Mouse (Mus musculus): ENCODE data around the gene Cnn2.

Gene Cnn2

DNA sequence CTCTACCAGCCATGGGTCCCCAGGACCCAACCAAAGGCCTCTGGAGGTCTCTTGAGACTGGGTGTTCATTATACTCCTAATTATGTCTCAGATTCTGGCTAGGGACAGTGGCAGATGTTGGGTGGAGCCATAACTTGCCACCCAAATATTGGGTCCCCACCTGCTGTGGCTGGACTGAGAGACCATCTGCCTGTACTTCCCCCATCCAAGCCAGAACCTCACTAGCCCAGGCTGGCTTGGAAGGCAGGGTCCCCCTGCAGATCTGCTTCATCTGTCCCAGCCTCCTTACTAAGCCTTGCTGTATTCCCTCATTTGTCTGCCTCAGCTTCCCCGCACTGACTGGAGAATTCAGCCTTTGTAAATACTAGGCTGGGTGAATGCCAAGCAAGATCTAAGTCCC lies 20.2 kb upstream of the Cnn2 start:
- CTCF ChIA-PET, result no interaction called here

DNA sequence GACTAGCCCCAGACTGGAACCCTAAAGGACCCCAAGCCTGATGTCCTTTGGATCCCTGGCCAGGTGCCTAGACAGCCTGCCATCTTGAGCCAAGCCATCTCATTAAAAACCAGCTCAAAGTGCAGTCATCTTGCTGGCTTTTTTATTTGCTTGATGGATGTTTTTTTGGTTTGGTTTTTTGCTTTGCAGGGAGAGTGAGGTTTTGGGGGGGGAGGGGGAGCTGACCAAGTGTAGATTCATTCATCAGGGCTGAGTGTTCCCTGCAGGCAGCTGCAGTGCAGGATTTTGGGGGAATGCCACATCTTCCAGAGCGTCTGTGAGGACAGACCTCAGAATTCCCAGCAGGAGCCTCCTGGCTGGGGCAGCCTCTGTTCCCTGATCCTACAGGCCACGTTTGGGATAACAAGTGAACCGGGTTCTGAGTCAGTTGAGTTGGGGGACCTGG lies 19.2 kb upstream of the Cnn2 start:
- CTCF ChIA-PET, result interaction anchor here (0.9 kb wide), 1 partner anchor 203 kb away, joined by 3 read pairs; no protein-coding TSS in a partner anchor

GRCm38 (mm10) chr10:79970415-79971182 lies 17.8 kb upstream of the Cnn2 start, which contains the start of gene Grin3b:
Gene Grin3b, plus strand, starts transcription at chr10:79970715.
- CTCF ChIA-PET, result no interaction called here

DNA sequence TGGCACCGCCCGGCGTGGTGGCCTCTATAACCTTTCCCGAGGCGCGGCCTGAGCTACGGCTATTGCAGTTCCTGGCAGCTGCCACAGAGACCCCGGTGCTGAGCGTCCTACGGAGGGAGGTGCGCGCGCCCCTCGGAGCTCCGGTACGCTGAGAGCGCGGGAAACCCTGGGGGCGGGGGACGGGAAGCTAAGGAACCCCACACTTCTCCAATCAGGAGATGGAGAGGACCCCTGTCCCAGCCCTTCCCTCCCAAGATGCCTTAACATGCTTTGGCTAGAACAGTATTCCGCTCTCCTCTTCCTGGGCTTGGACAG lies 17.2 kb upstream of the Cnn2 start:
- CTCF ChIA-PET, result no interaction called here

GRCm38 (mm10) chr10:79972831-79973230 lies 15.6 kb upstream of the Cnn2 start:
- CTCF ChIA-PET, result no interaction called here

GRCm38 (mm10) chr10:79974087-79974486 lies 14.3 kb upstream of the Cnn2 start:
- CTCF ChIA-PET, result no interaction called here

GRCm38 (mm10) chr10:79974668-79975067 lies 13.7 kb upstream of the Cnn2 start:
- CTCF ChIA-PET, result no interaction called here

GRCm38 (mm10) chr10:79976071-79976721 lies 12.2 kb upstream of the Cnn2 start:
- CTCF ChIA-PET, result no interaction called here

DNA sequence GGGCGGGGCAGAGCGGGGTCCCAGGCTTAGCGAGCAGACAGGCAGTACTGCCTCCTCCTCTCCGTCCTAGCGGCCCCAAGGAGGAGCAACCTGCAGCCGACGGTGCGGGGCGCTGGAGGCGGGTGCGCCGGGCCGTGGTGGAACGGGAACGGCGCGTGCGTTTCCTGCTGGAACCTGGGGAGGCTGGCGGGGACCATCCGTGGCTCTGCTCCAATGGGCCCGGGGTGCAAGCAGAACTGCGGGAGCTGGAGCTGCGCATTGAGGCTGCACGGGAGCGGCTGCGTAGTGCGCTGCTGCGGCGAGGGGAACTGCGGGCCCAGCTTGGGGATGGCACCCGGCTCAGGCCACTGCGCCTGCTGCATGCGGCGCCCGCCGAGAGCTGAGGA lies 11.7 kb upstream of the Cnn2 start:
- CTCF ChIA-PET, result no interaction called here

DNA sequence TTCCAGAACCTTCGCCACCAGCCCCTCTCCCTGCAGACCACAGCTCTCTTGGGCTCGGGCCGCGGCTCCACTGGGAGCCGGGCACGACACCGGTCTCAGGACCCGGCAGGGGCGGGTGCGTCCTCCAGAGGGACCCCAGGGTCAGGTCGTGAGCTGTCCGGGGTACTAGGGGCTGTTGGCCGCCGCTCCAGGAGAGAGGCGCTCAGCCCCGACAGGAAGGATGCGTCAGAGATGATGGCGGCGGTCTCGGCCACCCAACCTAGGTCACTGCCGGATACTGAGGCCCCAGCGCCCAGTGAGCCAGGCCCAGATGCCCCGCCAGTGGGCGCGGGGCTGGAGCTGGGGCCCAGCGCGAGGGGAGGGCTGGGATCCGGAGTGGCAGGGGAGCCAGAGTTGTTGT lies 11.1 kb upstream of the Cnn2 start:
- CTCF ChIA-PET, result no interaction called here

DNA sequence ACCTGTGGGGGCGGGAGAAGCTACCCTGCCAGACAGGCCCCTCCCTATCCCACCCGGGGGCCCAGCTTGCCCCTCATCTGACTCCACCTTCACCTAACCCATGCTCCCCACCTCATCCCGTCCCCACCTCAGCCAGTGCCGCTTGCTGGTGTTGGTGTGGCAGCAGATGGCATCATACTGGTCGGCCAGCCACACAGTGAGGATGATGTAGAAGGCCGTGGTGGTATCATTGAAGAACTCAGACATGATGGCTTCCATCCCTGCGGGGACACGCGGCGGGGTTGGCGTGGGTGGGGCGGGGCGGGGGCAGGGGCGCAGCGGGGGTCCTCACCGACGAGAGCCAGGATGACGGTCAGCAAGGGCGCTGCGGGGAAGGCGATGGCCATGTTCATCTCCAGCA lies 10.3 kb upstream of the Cnn2 start:
- CTCF ChIA-PET, result no interaction called here

DNA sequence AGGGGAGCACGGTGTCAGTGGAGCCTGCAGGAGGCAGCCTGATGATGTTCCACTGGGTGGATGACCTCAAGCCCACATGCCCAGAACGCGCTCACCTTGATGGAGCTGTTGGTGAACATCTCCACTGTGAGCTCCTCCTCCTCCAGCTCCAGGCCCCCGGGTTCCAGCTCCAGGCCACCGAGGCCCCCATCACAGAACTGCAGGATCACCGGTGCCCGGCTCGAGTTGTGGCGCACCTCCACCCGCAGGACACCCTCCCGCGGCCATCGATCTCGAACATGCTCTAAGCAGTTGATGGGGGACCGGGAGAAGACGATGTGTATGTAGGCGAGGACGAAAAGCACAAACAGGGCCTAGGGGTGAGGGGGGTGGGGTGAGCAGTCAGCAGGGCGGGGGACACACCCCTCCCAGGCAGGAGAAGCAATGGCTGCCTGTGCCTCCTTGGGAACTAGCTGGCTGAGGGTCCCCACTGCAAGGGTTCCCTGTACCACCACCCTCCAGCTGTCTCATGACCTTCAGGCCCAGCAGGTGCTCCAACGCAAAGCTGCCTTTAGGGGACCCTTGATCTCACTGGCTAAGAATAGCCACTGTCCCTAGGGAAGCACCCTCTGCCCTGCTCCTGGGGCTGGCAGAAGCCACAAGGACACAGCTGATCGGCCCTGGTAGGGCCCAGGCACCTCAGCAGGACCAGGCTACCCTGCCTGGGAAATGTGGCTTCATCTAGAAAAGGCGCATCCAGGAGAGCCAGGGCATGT lies 8.8 kb upstream of the Cnn2 start:
- CTCF ChIA-PET, result no interaction called here

DNA sequence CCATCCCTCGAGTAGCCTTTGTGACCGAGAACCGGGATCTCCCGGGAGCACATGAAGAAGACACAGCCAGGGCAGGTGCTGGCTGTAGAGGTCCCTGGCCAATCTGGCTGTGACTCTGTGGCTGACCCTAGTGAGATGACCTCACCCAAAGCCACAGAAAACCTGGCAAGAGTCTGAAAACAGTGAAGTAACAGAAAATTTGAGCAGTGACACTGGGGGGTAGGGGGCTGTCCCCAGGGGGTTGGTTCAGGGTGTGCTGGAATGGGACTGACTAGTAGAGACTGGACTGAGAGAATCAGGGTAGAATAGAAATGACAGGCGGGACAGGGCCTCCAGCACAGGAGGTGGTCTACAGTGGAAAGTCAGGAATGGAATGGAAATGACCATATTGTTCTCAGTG lies 5.2 kb upstream of the Cnn2 start:
- CTCF ChIA-PET, result no interaction called here

- CTCF ChIA-PET, result no interaction called here
Observed at GRCm38 (mm10) chr10:79983670-79984069, 4.7 kb upstream of the Cnn2 start.

GRCm38 (mm10) chr10:79984195-79984816 lies 4.1 kb upstream of the Cnn2 start, which contains the start of gene Tmem259:
Gene Tmem259, minus strand, starts transcription at chr10:79984330.
- CTCF ChIA-PET, result interaction anchor here (0.6 to 1.2 kb wide), 5 partner anchors 24 to 610 kb away, joined by 3 to 7 read pairs (median 3); partner anchors contain the start of gene Cbarp

DNA sequence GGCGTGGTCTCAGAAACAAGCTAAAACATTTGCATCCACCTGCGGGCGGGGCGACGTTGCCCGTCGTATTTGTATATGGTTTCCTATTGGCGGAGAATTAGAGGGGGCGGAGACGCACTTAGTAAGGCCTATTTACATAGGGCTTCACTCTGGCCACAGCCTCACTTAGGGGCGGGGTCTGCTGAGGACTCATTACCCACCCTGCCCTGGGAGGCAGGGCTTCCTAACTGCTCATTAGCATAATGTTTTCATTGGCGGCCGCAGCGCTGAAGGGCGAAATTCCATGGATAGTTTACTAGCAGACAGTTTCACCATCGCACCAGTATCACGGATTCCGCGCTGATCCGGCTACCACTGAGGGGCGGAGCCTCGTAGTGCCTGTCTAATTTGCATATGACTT lies 3.5 kb upstream of the Cnn2 start:
- CTCF ChIA-PET, result interaction anchor here (0.5 to 1.2 kb wide), 6 partner anchors 24 to 609 kb away, joined by 3 to 7 read pairs (median 3); partner anchors contain the start of gene Cbarp

- CTCF ChIA-PET, result interaction anchor here (0.5 to 1.2 kb wide), 3 partner anchors 57 to 608 kb away, joined by 3 read pairs; no protein-coding TSS in a partner anchor
Observed at GRCm38 (mm10) chr10:79985334-79986231, 2.8 kb upstream of the Cnn2 start.

- CTCF ChIA-PET, result interaction anchor here (0.6 to 1.2 kb wide), 4 partner anchors 50 to 919 kb away, joined by 3 to 9 read pairs (median 3); partner anchors contain the start of gene Arid3a
Observed at GRCm38 (mm10) chr10:79986232-79986878, 2.0 kb upstream of the Cnn2 start.

DNA sequence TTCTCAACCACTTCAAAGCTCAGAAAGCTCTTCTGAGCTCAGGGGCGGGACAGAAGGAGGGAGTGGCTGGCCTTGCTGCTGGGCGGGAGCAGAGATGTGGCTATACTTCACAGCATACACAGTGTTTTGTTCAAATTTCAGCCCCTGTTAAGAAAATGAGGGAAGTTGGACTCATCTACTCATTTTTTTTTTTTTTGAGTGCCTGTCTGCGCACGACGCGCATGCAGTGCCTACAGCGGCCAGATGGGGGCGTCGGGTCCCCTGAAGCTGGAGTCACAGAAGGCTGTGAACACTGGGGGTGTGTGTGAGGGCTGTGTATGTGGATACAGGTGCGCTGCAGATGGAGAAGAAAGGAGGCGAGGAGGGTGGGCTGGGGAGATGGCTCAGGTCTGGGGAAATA lies 1.4 kb upstream of the Cnn2 start:
- CTCF ChIA-PET, result interaction anchor here (0.6 to 1.2 kb wide), 5 partner anchors 46 to 919 kb away, joined by 3 to 9 read pairs (median 3); partner anchors contain the start of gene Arid3a
